ENCODE assay signal across 19 mouse cellular contexts in the genomic region with DNA sequence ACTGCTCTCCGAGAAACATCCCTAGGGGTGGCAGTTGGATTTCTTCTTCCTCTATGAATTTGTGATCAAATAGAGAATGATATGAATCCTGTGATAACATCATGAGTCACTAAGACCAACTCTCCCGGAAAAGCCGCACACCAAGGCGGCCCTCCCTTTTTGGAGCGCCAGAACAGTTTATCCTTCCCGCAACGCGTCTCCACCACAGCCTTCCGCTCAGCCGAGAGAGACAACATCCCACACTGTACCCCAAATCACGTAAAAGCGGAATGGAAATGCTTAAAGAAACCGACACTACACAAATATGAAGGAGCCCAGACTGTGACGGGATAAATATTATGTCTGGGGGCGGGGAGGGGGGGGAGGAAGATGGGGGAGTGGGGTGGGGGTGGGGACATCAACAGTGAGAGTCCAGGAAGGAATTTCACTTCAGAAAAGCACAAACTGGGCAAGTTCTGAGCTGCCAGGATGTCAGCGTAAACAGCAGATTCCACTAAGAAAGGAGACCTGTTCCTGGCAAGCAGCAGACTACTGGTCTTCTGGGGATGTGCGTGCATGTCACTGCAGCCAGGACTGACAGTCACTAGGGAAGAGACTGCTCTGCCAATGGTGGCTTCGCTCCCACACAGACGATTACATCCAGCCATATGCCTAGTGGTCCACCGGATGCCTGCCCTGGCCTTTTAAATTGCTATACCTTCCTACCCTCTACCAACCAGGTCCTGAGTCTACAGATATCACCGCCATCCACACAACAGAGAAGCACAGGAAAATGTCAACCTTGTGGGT.
DNase-seq lines count a peak whose midpoint lies in the region; ATAC-seq and TF ChIP-seq lines count a peak whose summit lies in the region.
"Had no signal": no experiment of that assay in that cellular context is flagged by ENCODE, and none has a peak within 500 bp of the region (broad histone marks: within the 10 kb centered on the region; RNA-seq: fewer than 3 reads in every experiment).

No protein-coding gene starts in this region.

- H3K4me1 ChIP-seq in embryonic facial prominence, embryonic 12.5 days = peaks cover 21% of the 10 kb centered on the region
- H3K4me1 ChIP-seq in embryonic facial prominence, embryonic 10.5 days = peaks cover 27% of the 10 kb centered on the region
- peaks cover 7% of the 10 kb centered on the region; the same call in 1 of the 2 replicates for H3K4me1 ChIP-seq in lung, postnatal 0 days (ENCODE audit: insufficient read depth, low read depth, low read length)
- H3K4me1 ChIP-seq in lung, adult 2 months (ENCODE audit: control insufficient read depth, insufficient read depth, low read length) = peaks cover 8% of the 10 kb centered on the region; the same call in 1 of the 2 replicates
- H3K4me1 ChIP-seq in intestine, embryonic 15.5 days (replicated peaks) = 0 out of 2 replicates have a peak, but pooled peaks cover 11% of the 10 kb centered on the region
- H3K4me1 ChIP-seq: hindbrain, embryonic 15.5 days; liver, embryonic 15.5 days; neural tube, embryonic 13.5 days had no signal

- H3K9me3 ChIP-seq in embryonic facial prominence, embryonic 12.5 days = no peaks in the 10 kb centered on the region
- H3K9me3 ChIP-seq in embryonic facial prominence, embryonic 10.5 days = no peaks in the 10 kb centered on the region
- H3K9me3 ChIP-seq in lung, postnatal 0 days (ENCODE audit: low read length) = no peaks in the 10 kb centered on the region
- no peaks in the 10 kb centered on the region for H3K9me3 ChIP-seq in intestine, embryonic 15.5 days
- H3K9me3 ChIP-seq: hindbrain, embryonic 15.5 days; liver, embryonic 15.5 days; megakaryocyte, embryonic 14.5 days; neural tube, embryonic 13.5 days had no signal

- TF ChIP-seq POLR2A in lung, adult 2 months (IDR thresholded peaks at IDR 0.05; ENCODE audit: borderline replicate concordance, extremely low read depth, low read depth, low read length) = no peak

- no peak for TF ChIP-seq CTCF in lung, postnatal 0 days (IDR thresholded peaks at IDR 0.05)
- no peak for TF ChIP-seq CTCF in lung, adult 2 months (IDR thresholded peaks at IDR 0.05; ENCODE audit: insufficient read depth, low read length)

- H3K9ac ChIP-seq in embryonic facial prominence, embryonic 12.5 days = no peak overlapping the region
- no peak overlapping the region for H3K9ac ChIP-seq in lung, postnatal 0 days (replicated peaks; ENCODE audit: low read depth)
- no peak overlapping the region for H3K9ac ChIP-seq in intestine, embryonic 15.5 days
- H3K9ac ChIP-seq: forebrain, postnatal 0 days; hindbrain, embryonic 15.5 days; liver, embryonic 15.5 days; neural tube, embryonic 13.5 days had no signal

- peak overlapping the region; percentile 37; the same call in 1 of the 2 replicates for H3K27ac ChIP-seq in embryonic facial prominence, embryonic 12.5 days
- H3K27ac ChIP-seq in embryonic facial prominence, embryonic 10.5 days (replicated peaks) = no peak overlapping the region; the same call in 1 of the 2 replicates
- peak overlapping the region; percentile 47; the same call in 1 of the 2 replicates for H3K27ac ChIP-seq in lung, postnatal 0 days (ENCODE audit: low read length)
- H3K27ac ChIP-seq in intestine, embryonic 15.5 days = 0 out of 2 replicates have a peak overlapping the region, but pooled peaks have one; percentile 36
- H3K27ac ChIP-seq: hindbrain, embryonic 15.5 days; layer of hippocampus, adult 2 months; liver, embryonic 15.5 days; neural tube, embryonic 13.5 days had no signal

- TF ChIP-seq EP300 in lung, postnatal 0 days (IDR thresholded peaks at IDR 0.05) = no peak

- peaks cover 5% of the 10 kb centered on the region for H3K27me3 ChIP-seq in embryonic facial prominence, embryonic 12.5 days
- H3K27me3 ChIP-seq in embryonic facial prominence, embryonic 10.5 days (replicated peaks; ENCODE audit: low read depth, poor library complexity, severe bottlenecking) = peaks cover 37% of the 10 kb centered on the region
- no peaks in the 10 kb centered on the region for H3K27me3 ChIP-seq in lung, postnatal 0 days (replicated peaks; ENCODE audit: insufficient read depth, low read length)
- H3K27me3 ChIP-seq in intestine, embryonic 15.5 days (replicated peaks) = peaks cover 4% of the 10 kb centered on the region; the same call in 1 of the 2 replicates
- H3K27me3 ChIP-seq: hindbrain, embryonic 15.5 days; liver, embryonic 15.5 days; megakaryocyte, embryonic 14.5 days; neural tube, embryonic 13.5 days had no signal

- no peak for ATAC-seq in embryonic facial prominence, embryonic 12.5 days (ENCODE audit: insufficient number of reproducible peaks, insufficient read depth, low FRiP score, low TSS enrichment)
- ATAC-seq in lung, postnatal 0 days = no peak
- no peak for ATAC-seq in intestine, embryonic 15.5 days
- ATAC-seq: forebrain, postnatal 0 days had no signal

- 62% methylated on average over 21 of the region's 21 CpGs for WGBS in embryonic facial prominence, embryonic 12.5 days
- WGBS in embryonic facial prominence, embryonic 10.5 days = 72% methylated on average over 21 of the region's 21 CpGs
- WGBS in lung, postnatal 0 days = 40% methylated on average over 21 of the region's 21 CpGs
- 55% methylated on average over 21 of the region's 21 CpGs for WGBS in lung, adult 2 months
- 53% methylated on average over 21 of the region's 21 CpGs for WGBS in intestine, embryonic 15.5 days

- H3K4me3 ChIP-seq in embryonic facial prominence, embryonic 12.5 days = no peak overlapping the region
- H3K4me3 ChIP-seq in embryonic facial prominence, embryonic 10.5 days = no peak overlapping the region
- no peak overlapping the region for H3K4me3 ChIP-seq in lung, postnatal 0 days (ENCODE audit: low read depth, low read length)
- H3K4me3 ChIP-seq in lung, adult 2 months (replicated peaks; ENCODE audit: extremely low read depth, low read depth, low read length) = no peak overlapping the region
- H3K4me3 ChIP-seq in intestine, embryonic 15.5 days (replicated peaks) = no peak overlapping the region
- H3K4me3 ChIP-seq: erythroblast, embryonic 14.5 days; hindbrain, embryonic 15.5 days; layer of hippocampus, adult 2 months; liver, embryonic 15.5 days; megakaryocyte, embryonic 14.5 days; neural tube, embryonic 13.5 days had no signal

- H3K4me2 ChIP-seq in embryonic facial prominence, embryonic 12.5 days (replicated peaks) = no peak overlapping the region
- no peak overlapping the region for H3K4me2 ChIP-seq in lung, postnatal 0 days (replicated peaks; ENCODE audit: low read depth, low read length)
- peak overlapping the region; percentile 33 for H3K4me2 ChIP-seq in intestine, embryonic 15.5 days (replicated peaks)
- H3K4me2 ChIP-seq: hindbrain, embryonic 15.5 days; liver, embryonic 15.5 days; neural tube, embryonic 13.5 days had no signal

- H3K36me3 ChIP-seq in embryonic facial prominence, embryonic 12.5 days = 0 out of 2 replicates have a peak, but pooled peaks cover 4% of the 10 kb centered on the region
- no peaks in the 10 kb centered on the region for H3K36me3 ChIP-seq in embryonic facial prominence, embryonic 10.5 days (replicated peaks)
- H3K36me3 ChIP-seq in lung, postnatal 0 days (ENCODE audit: insufficient read depth, low read length) = no peaks in the 10 kb centered on the region
- H3K36me3 ChIP-seq in intestine, embryonic 15.5 days = no peaks in the 10 kb centered on the region
- H3K36me3 ChIP-seq: hindbrain, embryonic 15.5 days; neural tube, embryonic 13.5 days had no signal

- DNase-seq in embryonic facial prominence, embryonic 10.5 days (ENCODE audit: low spot score) = no peak
- no peak for DNase-seq in lung, postnatal 0 days (ENCODE audit: low spot score)
- no peak for DNase-seq in lung, adult 2 months
- no peak for DNase-seq in layer of hippocampus, postnatal 25 days (ENCODE audit: extremely low spot score in 1 of 2, low spot score in 1 of 2)
- DNase-seq in layer of hippocampus, postnatal 10 days (ENCODE audit: low spot score in 2 of 2) = no peak
- DNase-seq in right cerebral cortex, postnatal 25 days = no peak
- DNase-seq: forebrain, postnatal 0 days; gastrocnemius, postnatal 14 days; heart, postnatal 14 days; kidney, adult 9 months; right cerebral cortex, postnatal 4 days had no signal
